Mouse (Mus musculus): ENCODE measurements around the gene Cd70. TPM values are rescaled to one million over a fixed set of nuclear protein-coding genes. Genes with fewer than 3 reads are reported as not detected.
"Not testable (repeated sequence)": the region's sequence is repeated elsewhere in the genome, so short reads cannot be mapped to it uniquely, and the experiment has no call there.

The Cd70 gene
- polyA plus RNA-seq, 1 experiment from 2014 or later, result not detected

DNA sequence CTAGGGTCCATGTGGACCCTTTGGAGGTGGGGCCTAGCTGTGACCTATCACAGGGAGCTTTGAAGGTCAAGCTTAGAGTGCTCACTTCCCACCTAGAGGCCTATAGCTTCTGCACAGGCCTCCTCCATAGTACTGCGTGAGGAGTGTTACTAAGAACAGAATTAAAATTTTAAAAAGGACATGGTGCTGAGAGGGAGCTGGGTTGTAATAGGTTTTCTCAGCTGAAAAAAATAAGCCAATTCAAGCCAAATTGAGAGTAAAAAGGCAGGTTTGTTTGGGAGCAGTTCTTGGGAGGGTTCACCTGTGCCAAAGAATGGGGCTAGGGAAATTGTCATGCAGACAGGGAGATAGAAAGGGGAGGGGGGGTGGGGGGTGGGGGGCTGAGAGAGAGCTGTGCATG lies 4.5 kb downstream of the Cd70 start:
- no peak overlapping the region for H3K4me2 ChIP-seq (ENCODE audit: low read depth, severe bottlenecking)
- H3K27ac ChIP-seq (replicated peaks; ENCODE audit: low read depth, low read length), result no peak overlapping the region
- H3K9me3 ChIP-seq (ENCODE audit: control insufficient read depth, low read length), result no peaks in the 10 kb centered on the region
- H3K4me3 ChIP-seq (ENCODE audit: low read depth, low read length), result no peak overlapping the region
- no peak overlapping the region for H3K9ac ChIP-seq (ENCODE audit: low read length)
- no peaks in the 10 kb centered on the region for H3K4me1 ChIP-seq (ENCODE audit: control insufficient read depth, insufficient read depth, low read length)
- H3K27me3 ChIP-seq (ENCODE audit: control insufficient read depth, insufficient read depth, low read length), result peaks cover 27% of the 10 kb centered on the region
- WGBS, result 53% methylated on average over 1 of the region's 1 CpGs
- no peak for DNase-seq (ENCODE audit: low spot score)
- no peak for ATAC-seq (ENCODE audit: insufficient number of reproducible peaks, low FRiP score, low TSS enrichment, low read depth)
- H3K36me3 ChIP-seq (ENCODE audit: control insufficient read depth, insufficient read depth, low read length), result no peaks in the 10 kb centered on the region

DNA sequence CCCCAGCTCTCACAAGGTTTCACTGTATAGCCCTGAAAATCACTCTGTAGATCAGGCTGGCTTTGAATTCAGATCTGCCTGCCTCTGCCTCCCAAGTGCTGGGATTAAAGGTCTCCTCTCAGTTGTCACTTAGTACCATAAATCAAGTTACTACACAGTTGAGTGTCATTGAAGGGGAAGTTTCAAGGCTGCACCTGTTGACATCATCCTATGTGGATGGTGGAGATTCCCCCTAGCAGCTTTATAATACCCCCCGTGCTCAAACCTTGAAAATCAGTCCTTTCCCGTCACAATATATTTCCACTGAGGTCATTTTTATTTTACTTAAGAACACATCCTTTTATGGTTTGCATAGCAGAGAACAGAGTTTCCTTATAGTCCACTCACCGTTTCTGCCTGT lies 5.9 kb downstream of the Cd70 start:
- DNase-seq (ENCODE audit: low spot score), result no peak

DNA sequence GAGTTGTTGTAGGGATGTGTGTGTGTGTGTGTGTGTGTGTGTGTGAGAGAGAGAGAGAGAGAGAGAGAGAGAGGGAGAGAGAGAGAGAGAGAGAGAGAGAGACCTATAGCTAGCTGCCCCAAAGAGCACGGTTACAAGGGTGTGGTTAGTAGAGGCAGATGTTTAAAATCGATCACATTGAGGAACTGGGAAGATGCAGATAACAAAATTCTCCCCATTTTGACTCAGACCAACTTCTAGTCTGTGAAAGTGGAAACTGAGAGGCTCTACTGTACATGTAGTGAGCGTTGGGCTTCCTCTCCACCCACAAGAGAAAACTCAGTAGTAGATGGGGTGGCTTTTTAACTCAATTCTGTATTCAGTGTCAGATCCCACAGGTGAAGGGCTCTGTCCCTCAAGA lies 9.9 kb downstream of the Cd70 start:
- H3K36me3 ChIP-seq (ENCODE audit: control insufficient read depth, insufficient read depth, low read length), result no peaks in the 10 kb centered on the region
- H3K4me3 ChIP-seq (ENCODE audit: low read depth, low read length), result no peak overlapping the region
- H3K27ac ChIP-seq (replicated peaks; ENCODE audit: low read depth, low read length), result no peak overlapping the region
- no peaks in the 10 kb centered on the region for H3K27me3 ChIP-seq (ENCODE audit: control insufficient read depth, insufficient read depth, low read length)
- no peak overlapping the region for H3K4me2 ChIP-seq (ENCODE audit: low read depth, severe bottlenecking)
- no peak overlapping the region for H3K9ac ChIP-seq (ENCODE audit: low read length)
- H3K4me1 ChIP-seq (ENCODE audit: control insufficient read depth, insufficient read depth, low read length), result no peaks in the 10 kb centered on the region
- ATAC-seq (ENCODE audit: insufficient number of reproducible peaks, low FRiP score, low TSS enrichment, low read depth) (no peak), DNase-seq (ENCODE audit: low spot score) (no peak)
- WGBS, result 86% methylated on average over 3 of the region's 3 CpGs
- no peaks in the 10 kb centered on the region for H3K9me3 ChIP-seq (ENCODE audit: control insufficient read depth, low read length)

More for the DNA sequence above, 5.9 kb downstream of the Cd70 start:
- Histone ChIP-seq H3K4me2 (ENCODE audit: low read depth, severe bottlenecking) (no peak overlapping the region), H3K9ac (ENCODE audit: low read length) (no peak overlapping the region), H3K27ac (replicated peaks; ENCODE audit: low read depth, low read length) (no peak overlapping the region), H3K9me3 (ENCODE audit: control insufficient read depth, low read length) (no peaks in the 10 kb centered on the region), H3K27me3 (ENCODE audit: control insufficient read depth, insufficient read depth, low read length) (peaks cover 13% of the 10 kb centered on the region), H3K4me1 (ENCODE audit: control insufficient read depth, insufficient read depth, low read length) (no peaks in the 10 kb centered on the region), H3K36me3 (ENCODE audit: control insufficient read depth, insufficient read depth, low read length) (no peaks in the 10 kb centered on the region), H3K4me3 (ENCODE audit: low read depth, low read length) (no peak overlapping the region)
- no peak for ATAC-seq (ENCODE audit: insufficient number of reproducible peaks, low FRiP score, low TSS enrichment, low read depth)
- 89% methylated on average over 3 of the region's 3 CpGs for WGBS

DNA sequence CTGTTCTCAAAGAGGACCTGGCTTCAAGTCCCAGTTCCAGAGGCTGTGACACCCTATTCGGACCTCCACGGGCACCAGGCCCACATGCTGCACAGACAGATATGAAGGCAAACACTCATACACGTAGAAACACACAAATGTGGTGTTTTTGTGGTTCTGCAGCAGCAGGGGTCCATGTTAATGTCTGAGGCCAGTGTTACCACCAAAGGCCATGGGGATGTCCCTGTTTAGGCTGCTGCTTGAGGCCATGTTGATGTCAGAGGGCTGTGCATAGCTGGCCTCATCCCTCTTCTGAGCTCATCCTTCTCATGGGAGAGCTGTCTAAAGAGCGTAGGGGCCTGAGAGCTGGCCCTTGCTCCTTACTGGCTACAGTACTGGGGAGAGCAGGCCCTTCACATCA lies 10.9 kb downstream of the Cd70 start:
- Histone ChIP-seq H3K27me3 (ENCODE audit: control insufficient read depth, insufficient read depth, low read length) (no peaks in the 10 kb centered on the region), H3K9me3 (ENCODE audit: control insufficient read depth, low read length) (no peaks in the 10 kb centered on the region), H3K4me3 (ENCODE audit: low read depth, low read length) (no peak overlapping the region), H3K36me3 (ENCODE audit: control insufficient read depth, insufficient read depth, low read length) (no peaks in the 10 kb centered on the region), H3K27ac (replicated peaks; ENCODE audit: low read depth, low read length) (no peak overlapping the region), H3K9ac (ENCODE audit: low read length) (no peak overlapping the region), H3K4me1 (ENCODE audit: control insufficient read depth, insufficient read depth, low read length) (no peaks in the 10 kb centered on the region), H3K4me2 (ENCODE audit: low read depth, severe bottlenecking) (no peak overlapping the region)
- whole genome bisulfite sequencing, result 86% methylated on average over 4 of the region's 4 CpGs
- ATAC-seq (ENCODE audit: insufficient number of reproducible peaks, low FRiP score, low TSS enrichment, low read depth) (no peak), DNase-seq (ENCODE audit: low spot score) (no peak)

DNA sequence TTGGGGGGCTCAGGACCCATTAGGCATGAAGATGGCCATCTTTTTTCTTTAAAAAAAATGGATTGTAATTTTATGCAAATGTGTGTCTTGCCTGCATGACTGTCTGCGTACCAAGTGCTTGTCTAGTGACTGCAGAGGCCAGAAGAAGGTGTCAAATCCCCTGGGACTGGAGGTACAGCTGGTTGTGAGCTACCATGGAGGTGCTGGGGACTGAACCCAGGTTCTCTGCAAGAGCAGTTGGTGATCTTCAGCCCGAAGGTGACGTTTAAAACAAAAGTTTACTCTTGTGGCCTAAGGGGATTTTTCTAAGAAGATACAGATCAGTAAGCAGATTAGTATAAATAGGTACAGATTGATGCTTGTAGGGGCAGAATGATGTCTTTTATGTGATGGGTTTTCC lies 13.9 kb downstream of the Cd70 start:
- 79% methylated on average over 3 of the region's 3 CpGs for whole genome bisulfite sequencing
- H3K27ac ChIP-seq (replicated peaks; ENCODE audit: low read depth, low read length), result no peak overlapping the region
- DNase-seq (ENCODE audit: low spot score) (no peak), ATAC-seq (ENCODE audit: insufficient number of reproducible peaks, low FRiP score, low TSS enrichment, low read depth) (no peak)
- H3K27me3 ChIP-seq (ENCODE audit: control insufficient read depth, insufficient read depth, low read length), result no peaks in the 10 kb centered on the region
- no peak overlapping the region for H3K9ac ChIP-seq (ENCODE audit: low read length)
- no peak overlapping the region for H3K4me3 ChIP-seq (ENCODE audit: low read depth, low read length)
- H3K36me3 ChIP-seq (ENCODE audit: control insufficient read depth, insufficient read depth, low read length), result no peaks in the 10 kb centered on the region
- no peaks in the 10 kb centered on the region for H3K9me3 ChIP-seq (ENCODE audit: control insufficient read depth, low read length)
- H3K4me1 ChIP-seq (ENCODE audit: control insufficient read depth, insufficient read depth, low read length), result no peaks in the 10 kb centered on the region
- no peak overlapping the region for H3K4me2 ChIP-seq (ENCODE audit: low read depth, severe bottlenecking)

DNA sequence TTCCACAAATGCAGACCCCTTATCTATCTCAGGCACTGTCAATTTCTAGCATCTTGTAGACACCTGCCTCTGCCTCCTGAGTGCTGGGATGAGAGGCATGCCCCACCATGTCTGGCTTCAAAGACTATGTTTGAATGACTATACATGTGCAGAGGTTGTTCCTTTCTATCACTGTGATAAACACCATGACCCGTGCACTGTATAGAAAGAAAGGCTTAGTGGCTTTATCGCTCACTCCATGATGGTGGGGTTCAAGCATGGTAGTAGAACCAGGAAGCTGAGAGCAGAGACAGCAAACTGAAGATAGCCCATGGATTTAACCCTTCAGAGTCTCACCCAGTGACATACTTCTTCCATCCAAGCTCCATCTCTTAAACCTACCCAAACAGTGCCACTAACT lies 14.9 kb downstream of the Cd70 start:
- WGBS, result 84% methylated on average over 2 of the region's 2 CpGs
- ATAC-seq (ENCODE audit: insufficient number of reproducible peaks, low FRiP score, low TSS enrichment, low read depth), result no peak
- DNase-seq (ENCODE audit: low spot score), result no peak
- Histone ChIP-seq H3K9me3 (ENCODE audit: control insufficient read depth, low read length) (no peaks in the 10 kb centered on the region), H3K36me3 (ENCODE audit: control insufficient read depth, insufficient read depth, low read length) (no peaks in the 10 kb centered on the region), H3K27me3 (ENCODE audit: control insufficient read depth, insufficient read depth, low read length) (no peaks in the 10 kb centered on the region), H3K9ac (ENCODE audit: low read length) (no peak overlapping the region), H3K4me1 (ENCODE audit: control insufficient read depth, insufficient read depth, low read length) (no peaks in the 10 kb centered on the region), H3K4me3 (ENCODE audit: low read depth, low read length) (no peak overlapping the region), H3K4me2 (ENCODE audit: low read depth, severe bottlenecking) (no peak overlapping the region), H3K27ac (replicated peaks; ENCODE audit: low read depth, low read length) (no peak overlapping the region)

DNA sequence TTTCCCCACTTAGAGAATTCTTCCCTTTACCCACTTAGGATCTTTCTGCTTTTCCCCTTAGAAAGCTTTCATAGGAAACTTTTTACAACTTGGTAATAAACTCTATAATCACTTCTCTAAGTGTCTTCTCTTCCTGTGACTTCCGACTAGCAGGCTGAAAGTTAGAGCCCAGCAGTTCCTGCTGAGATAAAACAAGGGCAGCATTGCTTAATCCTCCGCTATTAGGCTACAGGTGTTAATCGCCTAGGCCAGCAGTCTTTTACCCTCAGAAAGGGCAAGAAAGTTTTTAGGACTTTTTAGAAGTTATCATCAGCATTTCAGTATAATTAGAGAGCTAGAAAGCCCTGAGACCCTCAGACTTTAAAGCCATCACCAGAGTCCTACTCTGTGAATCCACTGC lies 15.6 kb downstream of the Cd70 start:
- ATAC-seq (ENCODE audit: insufficient number of reproducible peaks, low FRiP score, low TSS enrichment, low read depth); H3K27me3 ChIP-seq (ENCODE audit: control insufficient read depth, insufficient read depth, low read length); H3K4me2 ChIP-seq (ENCODE audit: low read depth, severe bottlenecking); H3K4me1 ChIP-seq (ENCODE audit: control insufficient read depth, insufficient read depth, low read length); H3K27ac ChIP-seq (replicated peaks; ENCODE audit: low read depth, low read length); H3K4me3 ChIP-seq (ENCODE audit: low read depth, low read length); H3K9me3 ChIP-seq (ENCODE audit: control insufficient read depth, low read length); DNase-seq (ENCODE audit: low spot score); H3K36me3 ChIP-seq (ENCODE audit: control insufficient read depth, insufficient read depth, low read length); H3K9ac ChIP-seq (ENCODE audit: low read length): not testable (repeated sequence)
- WGBS, result 2% methylated on average over 3 of the region's 3 CpGs

DNA sequence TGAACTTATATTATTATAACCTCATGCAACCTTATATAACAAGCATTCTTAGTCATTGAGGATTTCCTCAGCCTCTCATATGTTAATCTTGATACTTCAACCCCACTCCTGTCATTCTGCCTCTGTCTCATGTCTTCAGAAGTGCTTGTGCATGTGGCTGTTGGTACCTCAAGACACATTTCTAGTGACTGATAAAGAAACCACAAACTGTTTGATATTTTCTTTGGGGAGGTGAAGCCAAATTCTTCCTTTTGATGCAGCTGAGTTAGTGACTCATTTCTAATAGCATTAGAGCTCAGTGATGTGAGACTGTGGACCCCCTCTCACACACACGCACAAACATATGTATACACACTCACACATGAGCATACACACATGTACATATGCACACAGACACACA lies 17.8 kb downstream of the Cd70 start:
- WGBS, result 87% methylated on average over 1 of the region's 1 CpGs
- no peak for DNase-seq (ENCODE audit: low spot score)
- Histone ChIP-seq H3K27me3 (ENCODE audit: control insufficient read depth, insufficient read depth, low read length) (no peaks in the 10 kb centered on the region), H3K4me2 (ENCODE audit: low read depth, severe bottlenecking) (no peak overlapping the region), H3K27ac (replicated peaks; ENCODE audit: low read depth, low read length) (no peak overlapping the region), H3K9me3 (ENCODE audit: control insufficient read depth, low read length) (no peaks in the 10 kb centered on the region), H3K36me3 (ENCODE audit: control insufficient read depth, insufficient read depth, low read length) (no peaks in the 10 kb centered on the region), H3K9ac (ENCODE audit: low read length) (no peak overlapping the region), H3K4me1 (ENCODE audit: control insufficient read depth, insufficient read depth, low read length) (no peaks in the 10 kb centered on the region), H3K4me3 (ENCODE audit: low read depth, low read length) (no peak overlapping the region)
- ATAC-seq (ENCODE audit: insufficient number of reproducible peaks, low FRiP score, low TSS enrichment, low read depth), result no peak

DNA sequence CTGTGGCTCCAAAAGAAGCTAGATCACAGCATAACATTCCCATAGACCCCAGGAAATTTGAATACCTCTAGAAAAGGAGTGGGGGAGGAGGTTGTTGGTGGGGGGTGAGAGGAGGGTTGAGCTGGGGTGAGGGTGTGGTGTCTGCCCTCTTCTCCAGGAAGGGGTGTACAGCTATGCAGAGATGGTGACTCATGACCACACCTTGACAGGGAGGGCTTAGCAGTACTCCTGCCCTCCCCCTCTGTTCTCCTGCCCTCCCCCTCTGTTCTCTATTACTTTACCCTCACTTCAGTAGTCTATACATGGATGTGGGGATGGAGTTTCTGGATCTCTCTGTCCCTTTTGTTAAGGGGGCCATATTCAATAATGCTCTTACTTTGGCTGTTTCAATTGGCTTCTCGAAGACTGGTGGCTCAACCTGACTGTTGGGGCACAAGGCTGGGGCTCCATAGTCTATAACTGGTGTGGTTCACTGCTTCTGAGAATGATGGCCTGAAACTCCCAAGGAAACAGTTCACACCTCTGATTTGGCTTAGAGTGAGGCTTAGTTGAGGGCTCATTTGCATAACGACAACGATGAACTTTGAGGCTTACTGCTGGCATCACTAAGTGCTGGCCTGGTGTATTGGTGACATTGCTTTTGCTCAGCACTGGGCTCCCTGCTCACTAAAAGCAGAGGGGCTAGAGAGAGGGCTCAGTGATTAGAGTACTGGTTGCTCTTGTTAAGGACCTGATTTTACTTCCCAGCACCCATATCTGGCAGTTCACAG lies 23.5 kb downstream of the Cd70 start:
- no peak for ATAC-seq (ENCODE audit: insufficient number of reproducible peaks, low FRiP score, low TSS enrichment, low read depth)
- Histone ChIP-seq H3K4me1 (ENCODE audit: control insufficient read depth, insufficient read depth, low read length) (no peaks in the 10 kb centered on the region), H3K9ac (ENCODE audit: low read length) (no peak overlapping the region), H3K27me3 (ENCODE audit: control insufficient read depth, insufficient read depth, low read length) (no peaks in the 10 kb centered on the region), H3K9me3 (ENCODE audit: control insufficient read depth, low read length) (no peaks in the 10 kb centered on the region), H3K36me3 (ENCODE audit: control insufficient read depth, insufficient read depth, low read length) (no peaks in the 10 kb centered on the region), H3K4me2 (ENCODE audit: low read depth, severe bottlenecking) (no peak overlapping the region), H3K27ac (replicated peaks; ENCODE audit: low read depth, low read length) (no peak overlapping the region), H3K4me3 (ENCODE audit: low read depth, low read length) (no peak overlapping the region)
- 60% methylated on average over 3 of the region's 3 CpGs for WGBS
- no peak for DNase-seq (ENCODE audit: low spot score)

Measured in limb, embryonic 11.5 days (tissue).